Mouse (Mus musculus) limb, embryonic 14.5 days (tissue): ENCODE data around the gene 9530053A07Rik. TPM values are rescaled to one million over a fixed set of nuclear protein-coding genes. Genes with fewer than 3 reads are reported as not detected.

Experiments used
- ATAC-seq: fragments of 200-750 bp; cut with Nextera tagmentation; 2 replicates; pipeline ENCODE4 v1.8.0; 2017; ENCODE audit warnings: low read depth, moderate number of reproducible peaks, moderate TSS enrichment; ENCODE audit not compliant: low FRiP score
- DNase-seq: peaks from one replicate; pipeline ENCODE4 v3.0.0-alpha.2; 2015; ENCODE audit warnings: low spot score
- H3K27ac ChIP-seq: fragments of 300-500 bp; sonication (generic); replicated peaks from 2 replicates; pipeline ENCODE4 v1.5.1; 2014; ENCODE audit warnings: low read depth, mild to moderate bottlenecking, low read length, moderate library complexity, mixed read lengths
- H3K27me3 ChIP-seq: fragments of 300-500 bp; sonication (generic); 2 replicates; pipeline ENCODE4 v1.6.1; 2014; ENCODE audit warnings: low read length, mixed read lengths; ENCODE audit not compliant: control insufficient read depth, insufficient read depth
- H3K36me3 ChIP-seq: fragments of 300-500 bp; sonication (generic); 2 replicates; pipeline ENCODE4 v1.6.1; 2014; ENCODE audit warnings: mild to moderate bottlenecking, low read length, moderate library complexity, mixed read lengths; ENCODE audit not compliant: control insufficient read depth, insufficient read depth
- H3K4me1 ChIP-seq: fragments of 300-500 bp; sonication (generic); 2 replicates; pipeline ENCODE4 v1.6.1; 2014; ENCODE audit warnings: antibody characterized with exemption, low read length, mixed read lengths; ENCODE audit not compliant: control insufficient read depth, insufficient read depth
- H3K4me2 ChIP-seq: fragments of 300-500 bp; sonication (generic); replicated peaks from 2 replicates; pipeline ENCODE4 v1.6.1; 2014; ENCODE audit warnings: low read depth, mild to moderate bottlenecking, low read length, moderate library complexity; ENCODE audit not compliant: severe bottlenecking
- H3K4me3 ChIP-seq: fragments of 300-500 bp; sonication (generic); replicated peaks from 2 replicates; pipeline ENCODE4 v1.5.1; 2014; ENCODE audit warnings: low read length
- H3K9ac ChIP-seq: fragments of 300-500 bp; sonication (generic); 2 replicates; pipeline ENCODE4 v1.6.1; 2014; ENCODE audit warnings: mild to moderate bottlenecking, low read depth, low read length, moderate library complexity; ENCODE audit not compliant: severe bottlenecking
- H3K9me3 ChIP-seq: fragments of 300-500 bp; sonication (generic); 2 replicates; pipeline ENCODE4 v1.6.1; 2016; ENCODE audit warnings: low read length; ENCODE audit not compliant: control insufficient read depth
- POLR2A ChIP-seq: fragments of 200-500 bp; IDR thresholded peaks from 2 replicates; pipeline ENCODE4 v1.8.0; 2012; ENCODE audit warnings: inconsistent platforms, mild to moderate bottlenecking, moderate library complexity, borderline replicate concordance; ENCODE audit not compliant: insufficient read depth, insufficient read length; ENCODE audit errors: extremely low read depth
- WGBS: fragments of 180-500 bp; shearing (Covaris S2); extraction: QIAGEN DNeasy Blood & Tissue Kit; methylation state at CpG from one replicate; pipeline ENCODE4 v1.1.7; 2014; 5-methylcytosine and 5-hydroxymethylcytosine counted together
- polyA plus RNA-seq, 2 experiments: library from polyadenylated mRNA; depleted of rRNA in 1 of 2; stranded (reverse) in 1 of 2; unstranded in 1 of 2; fragments of >200 nt; fragmentation: Nextera tagmentation in 1 of 2; extraction: Ambion mirVana in 1 of 2; gene quantifications; 2 replicates each; pipeline versions ENCODE4 v1.2.1 to v1.2.3; 2012 to 2014

The 9530053A07Rik gene
- polyA plus RNA-seq, 2 experiments: not detected

DNA sequence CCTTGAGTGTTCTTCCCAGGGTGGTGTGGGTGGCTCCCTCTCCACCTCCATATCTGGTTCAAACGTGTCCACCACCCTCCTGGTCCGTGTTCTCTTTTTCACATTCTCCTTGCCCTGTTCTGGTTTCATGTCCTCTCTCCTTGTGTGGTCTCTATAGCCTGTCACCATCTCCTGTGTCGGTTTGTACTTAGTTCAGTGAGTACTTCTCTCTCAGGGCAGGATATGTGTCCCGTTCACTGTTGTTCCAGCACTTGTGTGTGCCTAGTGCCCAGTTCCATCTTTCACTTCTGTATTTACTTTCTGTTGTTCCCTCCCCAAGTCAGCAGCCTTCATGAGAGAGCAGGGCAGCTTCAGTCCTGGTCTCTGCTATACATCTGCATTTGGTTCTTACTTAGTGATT is 46.1 kb downstream of the 9530053A07Rik start:
- ATAC-seq: no peak
- no peak for DNase-seq
- H3K27me3 ChIP-seq: no peaks in the 10 kb centered on the region
- no peak overlapping the region for H3K4me2 ChIP-seq
- no peaks in the 10 kb centered on the region for H3K9me3 ChIP-seq
- H3K36me3 ChIP-seq: peaks cover 38% of the 10 kb centered on the region
- peaks cover 7% of the 10 kb centered on the region for H3K4me1 ChIP-seq
- H3K4me3 ChIP-seq: no peak overlapping the region
- H3K27ac ChIP-seq: no peak overlapping the region
- 92% methylated on average over 4 of the region's 4 CpGs for WGBS
- no peak for TF ChIP-seq POLR2A
- no peak overlapping the region for H3K9ac ChIP-seq

- DNase-seq: peak; percentile 98
Measured at GRCm38 (mm10) chr7:28179228-28179627, 50.0 kb downstream of the 9530053A07Rik start, which contains the start of gene Dyrk1b. Gene Dyrk1b, plus strand, starts transcription at chr7:28179469.

DNA sequence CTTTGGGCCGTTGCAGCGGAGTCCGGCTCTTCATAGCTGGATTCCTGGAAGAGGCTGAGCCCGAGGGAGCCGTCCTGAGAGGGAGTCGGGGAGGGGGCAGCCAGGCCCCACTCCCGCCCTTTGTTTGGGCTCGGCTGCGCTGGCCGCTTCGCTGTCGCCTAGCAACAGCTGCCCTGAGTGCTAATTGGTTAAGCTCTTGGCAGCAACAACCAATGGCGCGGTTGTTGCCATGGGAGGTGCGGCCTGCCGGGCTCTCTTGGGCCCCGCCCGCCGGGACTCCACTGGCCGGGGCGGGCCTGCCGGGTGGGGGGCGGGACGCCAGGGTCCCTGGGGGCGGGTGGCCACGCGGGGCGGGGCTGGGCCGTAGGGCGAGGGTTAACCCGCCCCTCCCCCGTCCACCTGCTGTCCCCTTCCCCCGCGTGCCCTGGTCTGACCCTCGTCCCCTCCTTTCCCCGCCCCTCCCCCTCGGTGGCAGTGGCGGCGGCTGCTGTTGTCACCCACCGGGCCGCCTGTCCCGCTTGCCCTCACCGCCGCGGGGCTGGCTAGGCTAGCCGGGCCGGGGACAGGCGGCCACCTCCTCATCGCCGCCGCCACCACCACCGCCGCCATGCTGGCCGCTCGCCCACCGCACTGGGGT is 50.6 kb downstream of the 9530053A07Rik start:
- peaks cover 72% of the 10 kb centered on the region for H3K36me3 ChIP-seq
- 0% methylated on average over 20 of the region's 56 CpGs for WGBS
- peak; percentile 93 for ATAC-seq

More at GRCm38 (mm10) chr7:28179228-28179627, 50.0 kb downstream of the 9530053A07Rik start, which contains the start of gene Dyrk1b:
- Histone ChIP-seq H3K9ac (peak within 1 kb of the TSS; percentile 91), H3K36me3 (peaks cover 69% of the 10 kb centered on the region), H3K4me2 (peak within 1 kb of the TSS; percentile 79), H3K27me3 (no peaks in the 10 kb centered on the region), H3K4me1 (peaks cover 5% of the 10 kb centered on the region; the same call in 1 of the 2 replicates), H3K27ac (peak within 1 kb of the TSS; percentile 91), H3K4me3 (peak within 1 kb of the TSS; percentile 99), H3K9me3 (no peaks in the 10 kb centered on the region)
- WGBS: 2% methylated on average over 24 of the region's 25 CpGs
- ATAC-seq: peak; percentile 91
- 0 out of 2 replicates have a peak, but pooled peaks have one; percentile 17 for TF ChIP-seq POLR2A

DNA sequence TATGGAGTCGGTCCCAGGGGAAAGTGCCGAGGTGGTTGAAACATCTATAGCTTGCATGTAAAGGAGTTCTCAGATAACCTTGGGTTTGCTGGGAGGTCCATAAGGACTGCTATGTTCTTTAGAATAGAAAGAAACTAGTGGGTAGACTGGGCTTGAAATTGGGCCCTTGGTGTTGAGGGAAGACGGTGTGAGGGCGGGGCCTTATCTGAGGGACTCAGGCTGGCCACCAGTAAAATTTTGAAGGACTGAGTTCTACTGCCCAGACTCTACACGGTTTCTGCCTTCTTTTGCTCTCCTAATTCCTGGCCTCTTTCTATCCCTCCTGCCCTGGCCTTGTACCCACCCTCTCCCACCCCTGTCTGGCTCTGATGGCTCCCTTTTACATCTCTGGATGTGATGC is 51.6 kb downstream of the 9530053A07Rik start:
- no peak for TF ChIP-seq POLR2A
- no peak for ATAC-seq
- H3K4me3 ChIP-seq: peak overlapping the region; percentile 99
- peaks cover 5% of the 10 kb centered on the region; the same call in 1 of the 2 replicates for H3K4me1 ChIP-seq
- H3K4me2 ChIP-seq: peak overlapping the region; percentile 79
- H3K27ac ChIP-seq: no peak overlapping the region
- H3K36me3 ChIP-seq: peaks cover 75% of the 10 kb centered on the region
- no peak overlapping the region for H3K9ac ChIP-seq
- H3K27me3 ChIP-seq: no peaks in the 10 kb centered on the region
- DNase-seq: no peak
- no peaks in the 10 kb centered on the region for H3K9me3 ChIP-seq
- 84% methylated on average over 5 of the region's 5 CpGs for WGBS

More for the DNA sequence above, 50.6 kb downstream of the 9530053A07Rik start:
- Histone ChIP-seq H3K4me2 (peak overlapping the region; percentile 79), H3K27ac (peak overlapping the region; percentile 91), H3K4me1 (peaks cover 5% of the 10 kb centered on the region; the same call in 1 of the 2 replicates), H3K27me3 (no peaks in the 10 kb centered on the region), H3K4me3 (peak overlapping the region; percentile 99), H3K9me3 (no peaks in the 10 kb centered on the region), H3K9ac (peak overlapping the region; percentile 91)
- TF ChIP-seq POLR2A: 0 out of 2 replicates have a peak, but pooled peaks have one; percentile 12
- peak; percentile 98 for DNase-seq

- H3K36me3 ChIP-seq: peaks cover 75% of the 10 kb centered on the region
- no peaks in the 10 kb centered on the region for H3K27me3 ChIP-seq
- peaks cover 5% of the 10 kb centered on the region; the same call in 1 of the 2 replicates for H3K4me1 ChIP-seq
- 97% methylated on average over 12 of the region's 12 CpGs for WGBS
- no peak overlapping the region for H3K9ac ChIP-seq
- H3K4me2 ChIP-seq: no peak overlapping the region
- ATAC-seq (no peak), DNase-seq (no peak)
- TF ChIP-seq POLR2A: no peak
- no peak overlapping the region for H3K27ac ChIP-seq
- H3K9me3 ChIP-seq: no peaks in the 10 kb centered on the region
- no peak overlapping the region for H3K4me3 ChIP-seq
Measured at GRCm38 (mm10) chr7:28181376-28181775, 52.1 kb downstream of the 9530053A07Rik start.
